Mouse (Mus musculus): ENCODE measurements around the gene Vmn2r17. TPM values are rescaled to one million over a fixed set of nuclear protein-coding genes. Genes with fewer than 3 reads are reported as not detected.

The Vmn2r17 gene
- not detected for total RNA-seq (2021)

- DNase-seq = no peak
- intact Hi-C loops (cut with DNase I) = no loop called here
Observed at GRCm38 (mm10) chr5:109419388-109419787, at the start of gene Vmn2r17. Gene Vmn2r17, plus strand, starts transcription at chr5:109419688.

- intact Hi-C loops (cut with DNase I) = no loop called here
Observed at GRCm38 (mm10) chr5:109466576-109467506, 47.4 kb downstream of the Vmn2r17 start.

GRCm38 (mm10) chr5:109506729-109507128, 87.2 kb downstream of the Vmn2r17 start:
- intact Hi-C loops (cut with DNase I) = loop anchor here (2.0 to 5.0 kb wide), 2 partner anchors 91 to 518 kb away; no protein-coding TSS in a partner anchor

More at GRCm38 (mm10) chr5:109466576-109467506, 47.4 kb downstream of the Vmn2r17 start:
- DNase-seq = peak; percentile 7 to 12

More at GRCm38 (mm10) chr5:109506729-109507128, 87.2 kb downstream of the Vmn2r17 start:
- peak; percentile 14 to 29 for DNase-seq

Other genes starting within 250 kb of the Vmn2r17 start
- not detected for gene Vmn2r13, start 227.5 kb upstream of the Vmn2r17 start, total RNA-seq (2021)
- not detected for gene Vmn2r14, start 195.0 kb upstream of the Vmn2r17 start, total RNA-seq (2021)
- gene Vmn2r15, start 122.0 kb upstream of the Vmn2r17 start, total RNA-seq (2021) = not detected
- gene Vmn2r16, start 89.5 kb upstream of the Vmn2r17 start, total RNA-seq (2021) = not detected
- gene Crlf2, start 139.3 kb downstream of the Vmn2r17 start, total RNA-seq (2021) = 10 to 100 TPM; 15.3 to 17.7 TPM

Data from heart, postnatal 10 days (tissue).